Mouse (Mus musculus) forelimb bud, embryonic 11.5 days (tissue): ENCODE data around the gene Catsperb.
"Not testable (repeated sequence)": the region's sequence is repeated elsewhere in the genome, so short reads cannot be mapped to it uniquely, and the experiment has no call there.

Source experiments
- DNase-seq: peaks from one replicate; pipeline ENCODE4 v3.0.0-alpha.2; 2012; ENCODE audit warnings: low read depth, low spot score

Gene Catsperb

GRCm38 (mm10) chr12:101404353-101404752 is at the start of gene Catsperb:
Catsperb (plus strand) TSS chr12:101404653.
- not testable (repeated sequence) for DNase-seq

- not testable (repeated sequence) for DNase-seq
These were observed 43.0 kb upstream of the Catsperb start for GRCm38 (mm10) chr12:101361468-101361867.

GRCm38 (mm10) chr12:101381460-101381859 is 23.0 kb upstream of the Catsperb start:
- DNase-seq: not testable (repeated sequence)

DNA sequence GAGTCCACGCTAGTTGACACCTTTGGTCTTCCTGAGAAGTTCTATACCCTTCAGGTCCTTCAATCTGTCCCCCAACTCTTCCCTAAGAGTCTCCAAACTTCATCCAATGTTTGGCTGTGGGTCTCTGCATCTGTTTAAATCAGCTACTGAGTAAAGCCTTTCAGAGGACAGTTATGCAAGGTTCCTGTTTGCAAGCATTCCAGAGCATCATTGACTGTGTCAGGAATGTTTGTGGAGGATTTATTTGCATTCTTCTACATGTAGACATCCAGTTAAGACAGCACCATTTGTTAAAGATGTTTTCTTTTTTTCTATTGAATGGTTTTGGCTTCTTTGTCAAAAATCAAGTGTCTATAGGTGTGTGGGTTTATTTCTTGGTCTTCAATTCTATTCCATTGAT is 21.7 kb downstream of the Catsperb start:
- no peak for DNase-seq

GRCm38 (mm10) chr12:101462051-101462450 is 57.6 kb downstream of the Catsperb start:
- no peak for DNase-seq

DNA sequence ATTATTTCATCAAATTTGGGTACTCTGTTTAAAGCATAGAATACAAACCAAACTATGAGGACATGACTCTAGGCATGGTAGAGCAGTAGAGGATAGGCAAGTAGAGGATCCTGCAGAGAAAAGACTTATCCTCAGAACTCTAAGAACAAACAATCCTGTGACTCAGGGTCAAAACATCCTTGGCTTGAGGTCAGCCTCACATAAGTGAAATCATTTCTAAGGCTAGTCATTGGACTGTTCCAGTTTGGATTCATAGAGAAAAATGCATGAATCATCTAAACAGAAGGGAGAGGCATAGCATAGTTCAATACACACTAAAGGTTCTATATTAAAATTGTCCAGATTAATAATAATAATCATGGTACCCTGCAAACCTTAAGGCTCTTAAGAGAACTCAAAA is 79.1 kb downstream of the Catsperb start:
- DNase-seq: no peak

GRCm38 (mm10) chr12:101511326-101511725 is 106.9 kb downstream of the Catsperb start:
- DNase-seq: not testable (repeated sequence)

DNA sequence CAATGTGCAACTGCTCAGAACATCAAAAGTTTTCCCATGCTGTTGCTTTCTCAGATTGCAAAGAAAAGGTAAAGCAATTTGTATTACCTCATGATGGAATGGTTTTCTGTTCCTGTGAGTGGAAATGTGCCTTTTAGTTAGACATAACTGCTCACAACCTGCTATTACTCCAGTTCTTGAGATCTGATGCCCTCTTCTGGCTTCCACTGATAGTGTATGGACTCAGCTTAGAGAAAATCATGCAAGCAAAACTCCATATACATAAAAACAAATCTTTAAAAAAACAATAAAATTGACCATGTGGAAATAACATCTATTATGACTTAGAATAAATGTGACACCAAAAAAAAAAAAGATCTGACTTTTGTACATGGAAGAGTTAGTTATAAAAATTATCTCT is 202.2 kb downstream of the Catsperb start:
- DNase-seq: not testable (repeated sequence)

DNA sequence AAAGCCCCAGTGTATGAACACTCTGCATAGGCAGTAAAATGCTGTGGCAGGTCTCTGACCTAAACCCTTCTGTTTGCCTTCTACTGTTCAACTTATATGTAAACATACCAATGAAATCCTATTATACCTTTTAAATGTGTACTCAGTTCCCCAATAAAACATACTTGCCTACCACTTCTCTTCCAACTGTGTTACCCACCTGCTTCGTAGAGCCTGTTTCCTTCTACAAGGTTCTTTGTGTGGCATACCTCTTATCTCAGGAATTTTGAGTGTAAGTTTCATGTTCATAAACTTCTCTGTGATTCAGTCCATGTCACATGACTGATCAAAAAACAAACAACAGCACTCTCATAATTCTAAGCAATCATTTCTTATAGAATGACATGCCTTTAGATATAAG is 228.7 kb downstream of the Catsperb start:
- no peak for DNase-seq

GRCm38 (mm10) chr12:101667502-101667901 is 263.0 kb downstream of the Catsperb start:
- DNase-seq: no peak
